Mouse (Mus musculus): ENCODE data around the gene Mfsd13b.

Gene Mfsd13b

GRCm38 (mm10) chr7:121040595-121040994, 58.3 kb downstream of the Mfsd13b start:
- no peak for DNase-seq (ENCODE audit: extremely low spot score, low read depth, low spot score)

- no peak for DNase-seq (ENCODE audit: extremely low spot score, low read depth, low spot score)
These were observed 59.7 kb downstream of the Mfsd13b start for GRCm38 (mm10) chr7:121041989-121042388.

GRCm38 (mm10) chr7:121043004-121043403, 60.7 kb downstream of the Mfsd13b start:
- no peak for DNase-seq (ENCODE audit: extremely low spot score, low read depth, low spot score)

- no peak for DNase-seq (ENCODE audit: extremely low spot score, low read depth, low spot score)
These were observed 61.2 kb downstream of the Mfsd13b start for GRCm38 (mm10) chr7:121043510-121043909.

- DNase-seq (ENCODE audit: extremely low spot score, low read depth, low spot score), result no peak
These were observed 61.9 kb downstream of the Mfsd13b start for GRCm38 (mm10) chr7:121044251-121044650.

GRCm38 (mm10) chr7:121045671-121046453, 63.6 kb downstream of the Mfsd13b start:
- DNase-seq (ENCODE audit: extremely low spot score, low read depth, low spot score), result no peak

- no peak for DNase-seq (ENCODE audit: extremely low spot score, low read depth, low spot score)
These were observed 65.3 kb downstream of the Mfsd13b start for GRCm38 (mm10) chr7:121047624-121048023.

GRCm38 (mm10) chr7:121053071-121053470, 70.8 kb downstream of the Mfsd13b start:
- no peak for DNase-seq (ENCODE audit: extremely low spot score, low read depth, low spot score)

- DNase-seq (ENCODE audit: extremely low spot score, low read depth, low spot score), result no peak
These were observed 77.3 kb downstream of the Mfsd13b start for GRCm38 (mm10) chr7:121059477-121060218.

GRCm38 (mm10) chr7:121064309-121064708, 82.0 kb downstream of the Mfsd13b start:
- DNase-seq (ENCODE audit: extremely low spot score, low read depth, low spot score), result no peak
